Mouse (Mus musculus) embryonic facial prominence, embryonic 14.5 days (tissue): ENCODE results near the gene Zfpl1. TPM values are rescaled to one million over a fixed set of nuclear protein-coding genes. Genes with fewer than 3 reads are reported as not detected.

Experiments
- ATAC-seq: fragments of 200-750 bp; cut with Nextera tagmentation; 2 replicates; pipeline ENCODE4 v1.8.0; 2017; ENCODE audit warnings: low read depth, moderate number of reproducible peaks, moderate TSS enrichment
- DNase-seq: peaks from one replicate; pipeline ENCODE4 v3.0.0-alpha.2; 2015; ENCODE audit warnings: low spot score
- H3K27ac ChIP-seq: fragments of 300-500 bp; sonication (generic); replicated peaks from 2 replicates; pipeline ENCODE4 v1.5.1; 2014; ENCODE audit warnings: low read depth, mild to moderate bottlenecking, low read length, moderate library complexity
- H3K27me3 ChIP-seq: fragments of 300-500 bp; sonication (generic); replicated peaks from 2 replicates; pipeline ENCODE4 v1.6.1; 2014; ENCODE audit warnings: low read length; ENCODE audit not compliant: control insufficient read depth, insufficient read depth
- H3K36me3 ChIP-seq: fragments of 300-500 bp; sonication (generic); 2 replicates; pipeline ENCODE4 v1.6.1; 2014; ENCODE audit warnings: low read length, mixed read lengths; ENCODE audit not compliant: control insufficient read depth, insufficient read depth
- H3K4me1 ChIP-seq: fragments of 300-500 bp; sonication (generic); 2 replicates; pipeline ENCODE4 v1.6.1; 2014; ENCODE audit warnings: antibody characterized with exemption, low read length; ENCODE audit not compliant: control insufficient read depth, insufficient read depth
- H3K4me2 ChIP-seq: fragments of 300-500 bp; sonication (generic); 2 replicates; pipeline ENCODE4 v1.6.1; 2014; ENCODE audit warnings: low read depth, mild to moderate bottlenecking, low read length, moderate library complexity, mixed read lengths
- H3K4me3 ChIP-seq: fragments of 300-500 bp; sonication (generic); 2 replicates; pipeline ENCODE4 v1.5.1; 2014; ENCODE audit warnings: low read depth, mild to moderate bottlenecking, low read length
- H3K9ac ChIP-seq: fragments of 300-500 bp; sonication (generic); 2 replicates; pipeline ENCODE4 v1.6.1; 2014; ENCODE audit warnings: low read depth, mild to moderate bottlenecking, low read length, moderate library complexity, mixed read lengths
- H3K9me3 ChIP-seq: fragments of 300-500 bp; sonication (generic); 2 replicates; pipeline ENCODE4 v1.6.1; 2016; ENCODE audit warnings: low read length; ENCODE audit not compliant: control insufficient read depth
- WGBS: fragments of 180-500 bp; shearing (Covaris S2); extraction: QIAGEN DNeasy Blood & Tissue Kit; methylation state at CpG from one replicate; pipeline ENCODE4 v1.1.7; 2014; 5-methylcytosine and 5-hydroxymethylcytosine counted together
- polyA plus RNA-seq: library from polyadenylated mRNA; unstranded; fragments of >200 nt; fragmentation: Nextera tagmentation; extraction: Ambion mirVana; gene quantifications from 2 replicates; pipeline ENCODE4 v1.2.1, GENCODE M21; 2014

Zfpl1 gene
- polyA plus RNA-seq, 1 experiment from 2014 or later = 66.2 TPM

- peak within 1 kb of the TSS; percentile 68 for H3K4me2 ChIP-seq
- WGBS = under 1% methylated on average over 53 of the region's 63 CpGs
- H3K9ac ChIP-seq = peak within 1 kb of the TSS; percentile 94
- DNase-seq = peak; percentile 98
- ATAC-seq = peak; percentile 83
- H3K9me3 ChIP-seq = no peaks in the 10 kb centered on the region
- H3K27ac ChIP-seq = peak within 1 kb of the TSS; percentile 81
- no peaks in the 10 kb centered on the region for H3K27me3 ChIP-seq
- peaks cover 49% of the 10 kb centered on the region for H3K36me3 ChIP-seq
- peaks cover 17% of the 10 kb centered on the region for H3K4me1 ChIP-seq
- peak within 1 kb of the TSS; percentile 49 for H3K4me3 ChIP-seq
Observed at GRCm38 (mm10) chr19:6057313-6058096, 27.3 kb downstream of the Zfpl1 start, which contains the start of the genes Mrpl49 and Fau. TSS of gene Mrpl49 (minus strand) at chr19:6057785. TSS of gene Fau (plus strand) at chr19:6057844.

- WGBS = 56% methylated on average over 4 of the region's 4 CpGs
- Histone ChIP-seq H3K9ac (peak overlapping the region; percentile 94), H3K27ac (no peak overlapping the region), H3K4me3 (peak overlapping the region; percentile 49), H3K36me3 (peaks cover 57% of the 10 kb centered on the region), H3K4me2 (peak overlapping the region; percentile 68), H3K27me3 (no peaks in the 10 kb centered on the region), H3K9me3 (no peaks in the 10 kb centered on the region), H3K4me1 (peaks cover 9% of the 10 kb centered on the region)
- ATAC-seq = no peak
- DNase-seq = no peak
Observed at GRCm38 (mm10) chr19:6056696-6057095, 28.1 kb downstream of the Zfpl1 start.

- H3K9me3 ChIP-seq = no peaks in the 10 kb centered on the region
- H3K27me3 ChIP-seq = no peaks in the 10 kb centered on the region
- ATAC-seq (no peak), DNase-seq (no peak)
- H3K9ac ChIP-seq = no peak overlapping the region
- no peak overlapping the region for H3K27ac ChIP-seq
- 85% methylated on average over 5 of the region's 5 CpGs for WGBS
- peaks cover 74% of the 10 kb centered on the region for H3K36me3 ChIP-seq
- peaks cover 9% of the 10 kb centered on the region for H3K4me1 ChIP-seq
- H3K4me3 ChIP-seq = no peak overlapping the region
- no peak overlapping the region for H3K4me2 ChIP-seq
Observed at GRCm38 (mm10) chr19:6054296-6054695, 30.5 kb downstream of the Zfpl1 start.

GRCm38 (mm10) chr19:6052516-6052915, 32.2 kb downstream of the Zfpl1 start:
- ATAC-seq = no peak
- no peaks in the 10 kb centered on the region for H3K27me3 ChIP-seq
- H3K27ac ChIP-seq = no peak overlapping the region
- H3K4me2 ChIP-seq = no peak overlapping the region
- H3K9ac ChIP-seq = no peak overlapping the region
- peaks cover 81% of the 10 kb centered on the region for H3K36me3 ChIP-seq
- no peaks in the 10 kb centered on the region for H3K9me3 ChIP-seq
- 90% methylated on average over 6 of the region's 7 CpGs for WGBS
- no peak overlapping the region for H3K4me3 ChIP-seq
- DNase-seq = no peak
- peaks cover 12% of the 10 kb centered on the region for H3K4me1 ChIP-seq

DNA sequence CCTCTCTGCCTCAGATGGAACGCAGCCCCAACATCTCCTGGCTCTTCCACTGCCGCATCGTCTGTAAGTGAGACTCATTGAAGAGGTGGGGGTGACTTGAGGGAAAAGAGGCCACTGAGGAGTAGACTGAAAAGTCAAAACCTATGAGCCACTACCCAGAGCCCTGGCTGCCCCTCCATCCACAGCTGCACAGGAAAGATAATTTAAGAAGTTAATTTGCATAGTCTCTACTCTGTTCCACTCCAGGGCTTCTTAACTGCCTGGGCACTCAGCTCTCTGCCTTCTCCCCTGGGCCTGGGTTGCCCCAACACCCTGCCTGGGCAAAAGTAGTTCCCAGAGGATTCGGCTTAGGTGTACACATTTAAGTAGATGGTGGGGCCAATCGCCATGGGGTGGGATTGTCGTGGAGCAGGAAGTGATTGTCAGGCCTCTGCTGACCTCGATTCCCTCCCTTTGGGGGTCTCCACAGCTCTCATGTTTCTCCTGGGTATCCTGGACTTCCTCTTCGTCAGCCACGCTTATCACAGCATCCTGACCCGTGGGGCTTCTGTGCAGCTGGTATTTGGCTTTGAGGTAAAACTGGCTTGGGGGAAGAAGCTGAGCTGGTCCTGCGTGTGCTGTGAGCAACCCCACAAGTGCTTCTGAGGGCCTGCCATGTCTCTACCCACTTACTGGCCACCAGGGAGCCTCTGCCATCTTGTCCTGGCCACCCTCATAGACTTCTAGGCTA, 35.9 kb downstream of the Zfpl1 start:
- WGBS = 84% methylated on average over 11 of the region's 11 CpGs
- H3K27me3 ChIP-seq = no peaks in the 10 kb centered on the region
- no peak overlapping the region for H3K27ac ChIP-seq
- DNase-seq (no peak), ATAC-seq (no peak)
- 0 out of 2 replicates have a peak overlapping the region, but pooled peaks have one; percentile 93 for H3K4me2 ChIP-seq
- peaks cover 59% of the 10 kb centered on the region for H3K36me3 ChIP-seq
- H3K9ac ChIP-seq = no peak overlapping the region
- peaks cover 16% of the 10 kb centered on the region for H3K4me1 ChIP-seq
- H3K4me3 ChIP-seq = no peak overlapping the region
- no peaks in the 10 kb centered on the region for H3K9me3 ChIP-seq

DNA sequence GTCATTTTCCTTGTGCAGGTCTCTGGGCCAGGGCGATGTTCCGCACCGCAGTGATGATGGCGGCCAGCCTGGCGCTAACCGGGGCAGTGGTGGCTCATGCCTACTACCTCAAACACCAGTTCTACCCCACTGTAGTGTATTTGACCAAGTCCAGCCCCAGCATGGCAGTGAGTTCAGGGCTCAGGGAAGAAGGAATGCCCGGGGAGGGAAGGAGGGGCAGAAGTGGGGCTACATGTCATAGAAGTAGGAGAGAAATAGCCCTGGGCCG, 36.9 kb downstream of the Zfpl1 start:
- Histone ChIP-seq H3K4me1 (peaks cover 16% of the 10 kb centered on the region), H3K4me3 (peak overlapping the region; percentile 89), H3K36me3 (peaks cover 49% of the 10 kb centered on the region), H3K4me2 (peak overlapping the region; percentile 93), H3K9ac (peak overlapping the region; percentile 76), H3K27me3 (no peaks in the 10 kb centered on the region), H3K27ac (peak overlapping the region; percentile 96; the same call in 1 of the 2 replicates), H3K9me3 (no peaks in the 10 kb centered on the region)
- DNase-seq (no peak), ATAC-seq (no peak)
- 88% methylated on average over 8 of the region's 8 CpGs for WGBS

DNA sequence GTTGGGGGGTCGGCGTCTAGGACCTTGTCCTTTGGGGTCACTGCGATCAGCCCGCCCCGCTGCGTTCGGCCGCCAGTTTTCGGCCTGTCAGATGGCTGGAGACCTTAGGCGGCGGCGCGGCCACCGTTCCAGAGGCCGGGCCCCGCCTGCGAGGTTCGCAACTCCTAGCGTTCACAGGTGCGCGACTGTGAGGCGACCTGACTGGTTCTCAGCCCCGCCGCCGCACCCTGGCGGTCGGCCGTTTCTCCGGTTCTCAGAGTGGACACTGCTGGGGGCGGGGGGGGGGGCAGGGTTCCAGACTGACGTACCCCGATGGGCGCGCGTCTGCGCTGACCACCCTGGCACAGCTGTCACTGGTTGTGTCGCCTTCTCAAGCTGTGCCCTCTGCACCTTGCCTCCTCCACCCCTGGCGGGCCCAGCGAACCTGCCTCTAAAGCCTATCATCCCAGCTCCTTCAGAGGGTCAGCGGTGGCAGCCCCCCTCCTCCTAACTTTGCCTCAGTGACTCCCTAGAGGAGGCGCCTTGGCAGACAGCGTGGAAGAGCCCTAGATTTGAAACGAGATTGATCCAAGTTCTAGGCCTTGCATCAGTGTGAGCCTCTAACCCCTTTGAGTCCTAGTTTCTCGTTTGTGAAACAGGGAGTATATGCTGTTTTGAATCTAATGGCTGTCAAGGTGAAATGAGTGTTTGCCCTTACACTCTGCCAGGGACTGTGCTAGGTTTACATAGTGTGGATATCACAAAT, 37.4 kb downstream of the Zfpl1 start:
- peaks cover 16% of the 10 kb centered on the region for H3K4me1 ChIP-seq
- H3K27me3 ChIP-seq = no peaks in the 10 kb centered on the region
- no peak for DNase-seq
- no peak for ATAC-seq
- H3K4me2 ChIP-seq = peak overlapping the region; percentile 93
- H3K27ac ChIP-seq = peak overlapping the region; percentile 96
- H3K9ac ChIP-seq = peak overlapping the region; percentile 76
- H3K4me3 ChIP-seq = peak overlapping the region; percentile 89
- no peaks in the 10 kb centered on the region for H3K9me3 ChIP-seq
- 3% methylated on average over 13 of the region's 44 CpGs for WGBS
- peaks cover 44% of the 10 kb centered on the region for H3K36me3 ChIP-seq

GRCm38 (mm10) chr19:6046294-6047153, 38.2 kb downstream of the Zfpl1 start, which contains the start of gene Syvn1:
TSS of gene Syvn1 (plus strand) at chr19:6046576.
- WGBS = under 1% methylated on average over 55 of the region's 65 CpGs
- Histone ChIP-seq H3K36me3 (peaks cover 36% of the 10 kb centered on the region), H3K27ac (peak within 1 kb of the TSS; percentile 96), H3K27me3 (no peaks in the 10 kb centered on the region), H3K4me1 (peaks cover 16% of the 10 kb centered on the region), H3K9me3 (no peaks in the 10 kb centered on the region), H3K9ac (peak within 1 kb of the TSS; percentile 76), H3K4me2 (peak within 1 kb of the TSS; percentile 93), H3K4me3 (peak within 1 kb of the TSS; percentile 89)
- ATAC-seq (peak; percentile 93), DNase-seq (peak; percentile 98)
